Mouse (Mus musculus): ENCODE data around the gene Rasl10a.

DNA sequence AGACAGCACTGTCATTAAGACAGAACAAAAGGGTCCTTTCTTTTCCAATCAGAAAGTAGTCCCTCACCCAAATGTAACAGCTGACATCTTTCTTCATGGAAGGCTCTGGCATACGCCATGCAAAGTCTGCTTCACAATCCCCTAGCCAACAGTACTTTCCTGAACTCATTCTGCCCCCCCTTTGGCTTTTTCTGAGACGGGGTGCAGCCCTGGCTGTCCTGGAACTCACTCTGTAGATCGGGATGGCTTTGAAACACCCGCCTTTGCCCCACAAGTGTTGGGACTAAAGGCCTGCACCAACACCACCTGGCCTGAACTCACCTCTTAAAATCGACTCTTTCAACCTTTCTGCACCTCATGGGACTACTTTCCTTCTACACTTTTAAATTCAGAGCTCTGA lies 37.9 kb downstream of the Rasl10a start:
- no peak for TF ChIP-seq TAL1 (IDR thresholded peaks at IDR 0.05; ENCODE audit: low read length)
- TF ChIP-seq GATA1 (IDR thresholded peaks at IDR 0.05; ENCODE audit: low read length), result no peak
